Mouse (Mus musculus): ENCODE data around the gene Arpp19. TPM values are rescaled to one million over a fixed set of nuclear protein-coding genes. Genes with fewer than 3 reads are reported as not detected.
A peak's percentile ranks its signal among the peaks of the same experiment; 100 is the strongest.

Gene Arpp19
- total RNA-seq, 1 experiment from 2014 or later, result 107 TPM

DNA sequence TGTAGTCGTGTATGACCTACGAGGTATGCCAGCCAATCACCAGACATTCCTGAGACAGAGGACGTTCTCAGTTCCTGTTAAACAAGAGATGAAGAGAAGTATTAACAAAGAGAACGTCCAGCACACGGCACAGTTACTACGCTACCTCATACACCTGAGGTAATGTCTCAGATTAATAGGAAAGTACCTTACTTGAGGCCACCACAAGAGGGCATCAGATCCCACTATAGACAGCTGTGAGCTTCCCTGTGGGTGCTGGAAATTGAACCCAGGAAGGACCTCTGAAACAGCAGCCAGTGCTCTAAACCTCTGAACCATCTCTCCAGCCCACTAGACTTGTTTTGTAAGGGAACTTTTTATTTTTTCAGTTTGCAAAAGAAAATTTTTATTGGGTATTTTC lies 11.7 kb upstream of the Arpp19 start:
- no peak for ATAC-seq (replicated peaks in 1 of 2; ENCODE audit: insufficient read depth in 1 of 2, low FRiP score in 2 of 2, low TSS enrichment in 1 of 2, low read depth in 1 of 2, poor library complexity in 2 of 2, severe bottlenecking in 2 of 2)

DNA sequence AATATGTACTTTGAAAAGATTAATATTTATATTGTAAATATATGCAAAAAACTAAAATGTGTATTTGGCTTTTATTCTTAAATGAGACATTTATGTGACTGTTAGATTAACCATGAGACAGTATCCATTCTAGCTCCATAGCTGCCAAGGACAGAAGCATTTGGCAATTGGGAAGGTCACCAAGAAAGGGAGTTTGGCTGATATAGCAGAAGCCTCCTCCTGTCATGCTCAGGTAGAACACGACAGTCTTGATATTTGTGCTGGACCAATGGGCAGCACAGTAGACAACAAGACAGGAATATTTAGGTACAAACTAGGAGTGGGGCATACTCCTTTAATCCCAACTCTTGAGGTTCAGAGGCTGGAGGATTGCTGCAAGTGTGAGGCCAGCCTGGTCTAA lies 5.0 kb upstream of the Arpp19 start:
- no peak for ATAC-seq (replicated peaks in 1 of 2; ENCODE audit: insufficient read depth in 1 of 2, low FRiP score in 2 of 2, low TSS enrichment in 1 of 2, low read depth in 1 of 2, poor library complexity in 2 of 2, severe bottlenecking in 2 of 2)

DNA sequence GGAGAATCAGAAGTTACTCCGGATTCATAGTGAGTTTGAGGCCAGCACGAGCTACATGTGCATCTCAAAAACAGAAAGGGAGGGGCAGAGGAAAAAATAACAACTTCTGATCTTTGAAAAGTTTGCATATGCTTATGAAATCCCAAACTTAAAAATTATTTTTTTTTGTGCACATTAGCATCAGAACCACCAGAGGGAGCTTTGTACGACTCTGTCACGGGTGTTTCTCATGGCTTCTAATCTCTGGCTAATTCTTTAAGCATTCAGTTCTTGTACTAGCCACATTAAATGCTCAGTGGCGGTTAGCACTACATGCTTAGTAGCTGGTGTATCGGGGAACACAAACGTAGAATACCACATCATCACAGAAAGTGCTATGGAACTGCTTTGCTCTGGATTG lies 4.3 kb upstream of the Arpp19 start:
- no peak for ATAC-seq (replicated peaks in 1 of 2; ENCODE audit: insufficient read depth in 1 of 2, low FRiP score in 2 of 2, low TSS enrichment in 1 of 2, low read depth in 1 of 2, poor library complexity in 2 of 2, severe bottlenecking in 2 of 2)

DNA sequence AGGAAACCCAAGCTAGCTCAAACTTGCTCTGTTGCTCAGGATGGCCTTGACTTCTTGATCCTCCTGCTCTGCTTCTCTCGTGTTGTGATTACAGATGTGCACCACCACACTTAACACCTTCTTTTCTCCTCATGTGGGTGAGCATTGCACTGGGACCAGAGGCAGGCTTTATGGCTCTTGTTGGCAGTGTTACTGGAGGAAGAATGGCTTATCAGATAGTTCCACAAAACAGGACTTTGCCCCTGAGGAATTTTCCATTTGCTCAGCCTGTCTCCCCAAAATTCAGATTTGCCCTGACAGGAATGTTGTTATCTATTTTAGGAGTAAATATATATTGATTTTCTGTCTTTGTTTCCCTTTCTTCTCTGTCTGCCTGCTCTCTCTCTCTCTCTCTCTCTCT lies 2.7 kb upstream of the Arpp19 start:
- ATAC-seq (replicated peaks in 1 of 2; ENCODE audit: insufficient read depth in 1 of 2, low FRiP score in 2 of 2, low TSS enrichment in 1 of 2, low read depth in 1 of 2, poor library complexity in 2 of 2, severe bottlenecking in 2 of 2), result no peak

DNA sequence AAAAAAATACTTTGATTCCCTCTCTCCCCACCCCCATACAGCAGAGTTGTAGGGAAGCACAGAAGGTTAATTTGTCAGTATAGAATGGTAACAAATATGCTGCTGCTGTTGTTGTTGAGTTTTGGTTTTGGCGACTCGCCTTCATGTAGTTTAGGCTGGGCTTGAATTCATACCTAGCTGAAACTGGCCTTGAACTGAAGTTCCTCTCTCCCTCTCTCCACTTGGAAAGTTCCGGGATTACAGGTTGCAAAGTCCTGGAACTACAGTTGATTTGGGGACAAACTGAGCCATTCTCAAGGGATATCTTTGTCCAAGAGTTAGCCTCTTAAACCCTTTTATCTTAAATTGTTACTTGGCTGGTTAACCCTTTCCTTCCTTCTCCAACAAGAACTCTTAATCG lies 1.5 kb upstream of the Arpp19 start:
- no peak for ATAC-seq (replicated peaks in 1 of 2; ENCODE audit: insufficient read depth in 1 of 2, low FRiP score in 2 of 2, low TSS enrichment in 1 of 2, low read depth in 1 of 2, poor library complexity in 2 of 2, severe bottlenecking in 2 of 2)

DNA sequence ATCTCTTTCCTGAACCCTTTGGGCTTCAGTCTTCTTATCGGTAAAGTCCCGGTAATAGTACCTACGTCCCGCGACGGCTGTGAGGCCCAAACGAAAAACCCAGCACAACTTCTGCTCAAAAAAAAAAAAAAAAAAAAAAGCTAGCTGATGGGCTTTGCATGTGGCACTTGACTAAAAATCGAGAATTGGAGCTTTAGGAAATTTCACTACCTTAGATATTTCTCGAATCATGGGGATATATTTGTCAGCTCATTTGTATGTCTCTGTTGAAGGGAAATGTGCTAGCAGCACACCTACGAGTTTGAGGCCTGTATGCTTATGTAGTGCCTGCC lies 909 bp downstream of the Arpp19 start:
- no peak for ATAC-seq (replicated peaks in 1 of 2; ENCODE audit: insufficient read depth in 1 of 2, low FRiP score in 2 of 2, low TSS enrichment in 1 of 2, low read depth in 1 of 2, poor library complexity in 2 of 2, severe bottlenecking in 2 of 2)

DNA sequence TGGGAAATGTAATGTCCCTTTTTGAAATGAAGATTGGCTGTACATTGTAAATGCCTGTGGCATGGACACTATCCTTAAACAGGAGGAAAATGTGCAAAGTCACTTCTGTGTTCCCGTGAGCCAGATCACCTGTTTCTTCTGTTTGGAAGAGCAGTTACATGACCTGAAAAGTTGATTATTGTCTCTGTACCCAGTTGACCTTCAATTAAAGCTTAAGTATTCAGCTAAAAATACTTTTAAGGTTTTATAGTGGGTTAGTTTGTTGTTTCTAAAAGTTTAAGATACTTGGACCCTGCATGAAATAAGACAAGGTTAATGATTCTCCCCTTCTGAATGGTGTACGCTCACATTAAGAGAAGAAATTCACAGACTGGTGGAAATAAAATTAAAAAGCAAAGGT lies 3.2 kb downstream of the Arpp19 start:
- ATAC-seq (replicated peaks in 1 of 2; ENCODE audit: insufficient read depth in 1 of 2, low FRiP score in 2 of 2, low TSS enrichment in 1 of 2, low read depth in 1 of 2, poor library complexity in 2 of 2, severe bottlenecking in 2 of 2), result no peak

DNA sequence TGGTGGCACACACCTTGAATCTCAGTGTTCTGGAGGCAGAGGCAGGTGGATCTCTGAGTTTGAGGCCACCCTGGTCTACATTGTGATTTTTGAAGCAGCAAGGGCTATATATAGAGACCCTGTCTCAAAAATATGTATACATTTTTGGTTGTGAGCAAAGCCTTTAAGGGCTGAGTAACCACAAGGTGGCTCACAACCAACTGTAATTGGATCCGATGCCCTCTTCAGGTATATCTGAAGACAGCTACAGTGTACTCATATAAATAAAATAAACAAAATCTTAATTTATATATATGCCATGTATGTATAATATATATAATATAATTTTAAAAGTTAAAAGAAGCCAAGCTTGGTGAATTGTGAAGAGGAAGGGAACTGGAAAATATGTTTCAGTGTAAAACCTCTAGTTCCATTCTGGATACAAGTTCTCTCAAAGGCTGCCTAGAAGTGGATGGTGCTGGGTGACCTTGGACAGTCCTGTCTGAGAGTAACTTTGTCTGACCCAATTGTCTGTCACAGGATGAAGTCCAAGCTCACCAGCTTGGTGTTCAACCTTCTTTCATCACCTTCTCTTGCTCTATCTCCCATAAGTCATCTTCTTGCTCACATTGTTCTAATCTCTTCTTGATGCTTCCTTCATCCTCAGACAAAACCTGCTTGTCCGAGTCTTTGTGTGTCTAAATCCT lies 4.6 kb downstream of the Arpp19 start:
- no peak for ATAC-seq (replicated peaks in 1 of 2; ENCODE audit: insufficient read depth in 1 of 2, low FRiP score in 2 of 2, low TSS enrichment in 1 of 2, low read depth in 1 of 2, poor library complexity in 2 of 2, severe bottlenecking in 2 of 2)

DNA sequence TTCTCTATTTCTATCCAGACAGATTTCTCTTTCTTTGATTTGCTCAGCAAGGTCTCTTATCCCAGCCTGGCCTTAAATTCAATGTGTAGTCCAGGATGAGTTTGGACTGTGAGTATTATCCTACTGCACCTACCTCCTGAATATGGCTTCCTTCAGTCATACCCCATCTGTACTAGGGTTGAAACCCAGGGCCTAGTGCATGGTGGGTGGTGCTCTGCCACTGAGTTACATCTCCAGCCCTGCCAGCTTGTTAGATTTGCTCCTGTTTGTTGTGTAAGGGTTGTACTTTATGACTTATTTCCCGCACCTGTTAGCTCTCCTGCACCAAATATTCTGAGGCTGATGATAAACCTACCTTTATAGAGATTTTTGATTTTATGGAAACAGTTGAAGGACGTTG lies 5.8 kb downstream of the Arpp19 start:
- ATAC-seq (replicated peaks in 1 of 2; ENCODE audit: insufficient read depth in 1 of 2, low FRiP score in 2 of 2, low TSS enrichment in 1 of 2, low read depth in 1 of 2, poor library complexity in 2 of 2, severe bottlenecking in 2 of 2), result no peak

DNA sequence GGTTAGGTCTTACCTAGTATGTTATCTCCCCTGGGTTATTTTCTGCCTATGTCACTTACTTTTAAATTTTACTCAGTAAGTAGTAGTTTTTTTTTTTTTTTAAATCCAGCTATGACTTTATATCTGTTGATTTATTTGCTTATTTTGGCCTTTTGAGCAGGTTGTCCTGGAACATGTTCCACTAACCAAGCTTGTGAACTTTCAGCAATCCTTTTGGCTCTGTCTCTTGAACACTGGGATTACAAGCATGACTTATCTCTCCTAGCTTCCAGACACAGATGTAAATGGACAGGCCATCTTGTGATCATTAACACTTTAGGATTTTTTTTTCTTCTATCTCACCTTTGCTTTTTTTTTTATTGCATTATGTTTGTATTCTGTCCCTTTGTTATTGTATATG lies 9.7 kb downstream of the Arpp19 start:
- ATAC-seq (replicated peaks in 1 of 2; ENCODE audit: insufficient read depth in 1 of 2, low FRiP score in 2 of 2, low TSS enrichment in 1 of 2, low read depth in 1 of 2, poor library complexity in 2 of 2, severe bottlenecking in 2 of 2), result no peak

DNA sequence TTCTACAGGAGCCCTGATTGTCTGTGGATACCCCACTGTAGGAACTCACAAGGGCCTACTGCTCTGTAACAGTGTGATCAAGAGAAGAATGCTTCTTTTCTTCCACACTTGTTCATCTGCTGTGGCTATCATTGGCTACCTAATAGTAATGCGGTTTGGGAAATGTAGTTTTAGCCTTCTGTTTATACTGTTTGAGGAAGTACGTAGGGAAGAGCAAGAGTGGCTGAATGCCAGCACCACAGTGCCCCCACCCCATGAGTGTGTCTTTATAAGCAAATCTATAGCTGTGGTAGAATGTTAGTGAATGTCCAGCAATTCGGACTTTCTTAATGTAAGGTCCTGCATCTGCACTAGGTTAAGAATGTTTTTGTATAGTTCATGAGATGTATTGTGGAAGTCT lies 11.7 kb downstream of the Arpp19 start:
- ATAC-seq (replicated peaks in 1 of 2; ENCODE audit: insufficient read depth in 1 of 2, low FRiP score in 2 of 2, low TSS enrichment in 1 of 2, low read depth in 1 of 2, poor library complexity in 2 of 2, severe bottlenecking in 2 of 2), result peak; percentile 34 to 73; a peak in 3 of 4 replicates

DNA sequence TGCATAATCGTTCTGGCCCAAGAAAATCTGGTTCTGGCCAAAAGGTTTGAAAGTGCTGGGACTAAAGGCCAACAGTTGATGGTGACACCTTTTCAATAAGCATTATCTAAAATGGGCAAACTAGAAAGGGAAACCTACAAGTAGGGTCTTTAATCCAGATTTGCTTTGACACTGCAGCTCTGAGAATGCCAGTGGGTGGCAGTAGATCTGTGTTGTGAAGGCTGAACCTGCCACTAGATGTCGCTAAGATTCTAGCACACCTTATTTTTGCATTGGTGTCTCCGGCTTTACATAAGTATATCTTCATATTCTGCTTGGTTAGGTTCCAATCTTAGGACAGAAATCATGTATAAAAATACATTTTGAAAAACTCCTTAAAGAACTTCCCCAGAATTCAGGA lies 12.6 kb downstream of the Arpp19 start:
- peak; percentile 65 to 85 for ATAC-seq (replicated peaks in 1 of 2; ENCODE audit: insufficient read depth in 1 of 2, low FRiP score in 2 of 2, low TSS enrichment in 1 of 2, low read depth in 1 of 2, poor library complexity in 2 of 2, severe bottlenecking in 2 of 2)

DNA sequence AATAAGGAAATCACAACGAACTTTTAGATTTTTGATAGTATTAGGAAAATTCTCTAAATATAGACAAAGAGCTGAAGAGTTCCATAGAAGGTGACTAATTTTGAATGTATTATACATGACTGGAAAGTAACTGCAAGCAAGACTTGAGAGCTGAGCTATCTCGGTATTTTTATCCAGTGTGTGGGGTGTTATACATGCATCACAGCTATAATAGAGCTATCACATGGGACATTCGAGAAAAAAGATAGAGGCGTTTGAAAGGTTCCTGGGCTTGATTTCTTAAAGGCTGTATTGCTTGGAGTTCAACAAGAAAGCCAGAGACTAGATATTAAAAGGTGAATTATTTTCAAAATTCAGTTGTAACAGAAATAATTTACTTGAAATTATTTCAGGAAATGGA lies 14.4 kb downstream of the Arpp19 start:
- no peak for ATAC-seq (replicated peaks in 1 of 2; ENCODE audit: insufficient read depth in 1 of 2, low FRiP score in 2 of 2, low TSS enrichment in 1 of 2, low read depth in 1 of 2, poor library complexity in 2 of 2, severe bottlenecking in 2 of 2)

DNA sequence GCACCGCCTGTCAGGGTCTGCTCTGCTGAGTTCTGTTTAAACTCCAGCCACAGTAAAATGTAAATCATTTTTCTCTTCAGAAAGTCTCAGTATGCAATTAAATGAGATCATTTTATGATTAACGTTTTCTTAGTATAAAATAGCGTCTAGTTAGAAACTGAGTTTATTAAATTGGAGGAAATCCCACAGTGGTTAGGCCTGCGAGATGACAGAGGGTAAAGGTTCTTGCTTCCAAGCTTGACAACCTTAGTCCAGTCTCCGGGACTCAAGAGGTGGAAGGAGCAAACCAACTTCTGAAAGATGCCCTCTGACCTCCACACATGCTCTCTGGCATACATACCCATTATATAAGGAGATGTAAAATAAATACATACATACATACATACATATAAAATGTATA lies 17.6 kb downstream of the Arpp19 start:
- no peak for ATAC-seq (replicated peaks in 1 of 2; ENCODE audit: insufficient read depth in 1 of 2, low FRiP score in 2 of 2, low TSS enrichment in 1 of 2, low read depth in 1 of 2, poor library complexity in 2 of 2, severe bottlenecking in 2 of 2)

DNA sequence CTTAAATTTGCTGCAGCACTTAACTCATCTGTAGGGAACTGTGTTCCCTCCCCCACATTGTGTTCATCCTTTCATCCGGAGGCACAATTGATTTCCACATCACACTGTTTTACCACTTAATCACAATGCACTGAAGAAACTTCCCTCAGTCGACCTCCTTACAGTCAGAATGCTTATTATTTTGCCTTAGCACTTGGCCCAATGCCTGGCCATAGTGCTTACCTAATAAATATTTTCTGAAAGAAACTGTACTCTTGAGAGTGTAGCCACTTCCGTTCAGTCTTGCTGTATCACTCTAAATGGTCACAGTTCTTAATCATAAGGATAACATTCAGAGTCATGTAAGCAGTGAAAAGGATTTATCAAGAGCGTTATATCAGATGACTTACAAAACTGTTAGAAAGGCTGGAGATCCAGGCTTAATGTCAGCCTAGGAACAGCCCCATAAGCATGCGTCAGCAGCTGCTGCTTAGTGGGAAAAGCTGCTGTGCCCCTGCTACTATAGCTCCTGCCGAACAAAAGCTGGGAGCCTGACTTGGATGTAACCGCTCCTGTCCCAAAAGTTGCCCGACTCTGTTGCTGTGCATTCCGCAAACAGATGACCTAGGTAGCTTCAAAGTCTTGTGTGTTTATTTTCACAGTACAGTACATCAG lies 27.4 kb downstream of the Arpp19 start:
- peak; percentile 42 to 78 for ATAC-seq (replicated peaks in 1 of 2; ENCODE audit: insufficient read depth in 1 of 2, low FRiP score in 2 of 2, low TSS enrichment in 1 of 2, low read depth in 1 of 2, poor library complexity in 2 of 2, severe bottlenecking in 2 of 2)

DNA sequence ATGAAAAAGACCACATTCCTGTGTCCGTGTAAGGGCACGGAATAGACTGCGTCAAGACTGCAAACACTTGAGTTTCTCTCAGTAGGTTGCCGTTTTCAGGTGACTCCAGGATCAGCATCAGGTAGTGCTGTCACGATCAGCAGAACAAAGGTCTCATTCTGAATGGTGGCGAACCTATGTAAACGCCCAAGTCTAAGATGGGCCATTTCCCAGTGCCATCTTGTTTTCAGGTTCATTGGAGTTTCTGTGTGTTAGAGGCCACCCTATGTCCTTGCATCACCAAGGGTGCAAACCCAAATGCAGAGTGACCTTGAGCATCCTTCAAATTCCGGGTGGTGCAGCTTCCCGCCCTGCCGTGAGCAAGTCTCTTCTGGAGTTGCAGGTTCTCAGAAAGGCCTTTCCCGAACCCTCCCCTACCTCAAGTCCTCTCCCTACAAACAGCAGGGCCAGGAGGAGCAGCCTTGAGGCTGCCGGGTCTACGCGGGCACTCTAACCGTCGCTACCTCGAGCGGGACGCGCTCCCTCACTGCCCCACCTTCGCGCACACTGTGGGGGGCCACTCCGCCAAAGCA lies 33.1 kb downstream of the Arpp19 start, which contains the start of gene Myo5a:
TSS of gene Myo5a (plus strand) at position 559 of the 572 bp plus-strand sequence.
- ATAC-seq (replicated peaks in 1 of 2; ENCODE audit: insufficient read depth in 1 of 2, low FRiP score in 2 of 2, low TSS enrichment in 1 of 2, low read depth in 1 of 2, poor library complexity in 2 of 2, severe bottlenecking in 2 of 2), result peak in 1 of 2 experiments; percentile 12; a peak in 1 of 4 replicates

DNA sequence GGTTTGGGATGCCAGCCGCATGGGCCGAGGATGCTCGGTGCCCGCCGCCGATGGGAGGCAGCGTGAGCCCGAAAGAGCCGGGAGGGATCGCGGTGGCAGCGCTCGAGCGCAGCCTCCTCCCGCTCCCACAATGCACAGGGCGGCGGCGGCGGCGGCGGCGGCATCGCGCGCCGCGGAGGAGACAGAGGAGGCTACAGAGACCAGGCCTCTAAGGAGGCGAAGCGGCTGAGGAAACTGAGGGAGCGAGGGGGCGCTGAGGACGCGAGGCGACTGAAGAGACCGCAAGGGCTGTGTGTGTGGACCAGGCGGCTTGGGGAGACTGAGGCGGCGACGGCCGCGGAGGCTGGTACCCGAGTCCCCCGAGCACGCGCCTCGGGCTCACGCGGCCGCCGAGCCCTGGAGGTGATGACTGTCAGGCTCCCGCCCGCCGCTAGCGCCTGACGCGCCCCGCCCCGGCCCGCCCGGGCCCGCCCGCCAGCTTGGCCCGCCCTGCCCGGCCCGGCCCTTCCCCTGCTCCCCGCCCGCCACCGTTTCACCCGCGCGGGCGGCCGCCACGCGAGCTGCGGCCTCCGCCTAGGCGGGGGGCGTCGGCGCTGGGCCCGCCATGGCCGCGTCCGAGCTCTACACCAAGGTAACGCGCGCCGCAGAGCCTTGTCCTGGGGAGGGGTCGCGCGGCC lies 33.8 kb downstream of the Arpp19 start:
- peak; percentile 60 to 80 for ATAC-seq (replicated peaks in 1 of 2; ENCODE audit: insufficient read depth in 1 of 2, low FRiP score in 2 of 2, low TSS enrichment in 1 of 2, low read depth in 1 of 2, poor library complexity in 2 of 2, severe bottlenecking in 2 of 2)

DNA sequence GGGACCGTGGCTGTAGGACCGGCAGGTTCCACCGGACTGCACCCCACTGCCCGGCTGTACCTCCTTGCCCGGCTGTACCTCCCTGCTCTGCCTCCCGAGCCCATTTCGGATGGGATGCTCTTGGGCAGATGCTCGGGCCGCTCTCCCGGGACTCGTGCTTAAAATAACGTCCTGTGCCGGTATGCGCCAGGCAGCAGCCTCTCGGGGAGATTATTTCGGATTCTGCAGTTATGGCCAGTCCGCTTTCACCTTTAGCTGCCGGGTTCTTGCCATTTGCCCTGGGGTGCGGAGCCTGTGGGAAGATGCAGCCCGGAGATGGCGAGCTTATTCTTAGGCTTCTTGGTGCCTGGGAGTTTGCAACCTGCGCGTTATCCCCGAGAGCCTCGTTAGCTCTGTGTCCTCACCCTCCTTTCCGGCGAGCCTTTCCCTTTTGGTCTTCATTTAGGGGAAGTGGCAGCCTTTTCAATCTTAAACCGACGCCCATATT lies 34.3 kb downstream of the Arpp19 start:
- peak; percentile 75 to 79 for ATAC-seq (replicated peaks in 1 of 2; ENCODE audit: insufficient read depth in 1 of 2, low FRiP score in 2 of 2, low TSS enrichment in 1 of 2, low read depth in 1 of 2, poor library complexity in 2 of 2, severe bottlenecking in 2 of 2)

Data from hematopoietic stem cell, adult 5-6 weeks (primary cell).